Mouse (Mus musculus) liver (tissue): ENCODE results near the gene Zcchc3.
"Not testable (repeated sequence)": the region's sequence is repeated elsewhere in the genome, so short reads cannot be mapped to it uniquely, and the experiment has no call there.

Experiments
- DNase-seq: peaks from one replicate; pipeline ENCODE4 v3.0.0-alpha.2; 2020; ENCODE audit warnings: mixed read lengths

Zcchc3 gene

DNA sequence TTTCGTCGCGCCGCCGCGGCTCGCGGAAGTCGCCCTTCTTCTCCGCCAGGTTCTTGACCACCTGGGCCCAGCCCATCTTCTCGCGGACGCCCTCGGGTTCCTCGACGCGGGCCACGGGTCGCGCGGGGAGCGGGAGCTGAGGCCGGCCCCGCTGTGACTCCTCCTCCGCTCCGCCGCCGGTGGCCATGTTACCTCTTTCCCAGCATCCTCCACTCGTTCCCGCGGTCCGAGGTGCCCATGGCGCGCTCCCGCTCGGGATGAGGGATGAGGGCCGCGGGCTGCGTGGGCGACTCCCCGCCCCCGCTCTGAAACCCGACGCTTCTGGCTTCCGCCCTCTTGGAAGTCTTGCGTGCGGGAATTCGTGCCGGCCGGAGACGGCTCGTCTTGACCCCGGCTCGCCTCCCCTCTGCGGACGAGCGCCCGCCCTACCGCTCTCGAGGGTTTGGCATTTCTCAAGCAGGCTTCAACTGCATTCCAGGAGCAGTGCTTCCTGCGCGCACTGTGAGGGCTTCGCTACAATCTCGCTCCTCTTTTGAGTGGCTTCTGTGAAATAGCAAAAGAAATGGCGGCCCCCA lies at the start of gene Zcchc3:
Gene Zcchc3, minus strand, starts transcription at position 437 of the 575 bp plus-strand sequence.
- DNase-seq = peak; percentile 87

DNA sequence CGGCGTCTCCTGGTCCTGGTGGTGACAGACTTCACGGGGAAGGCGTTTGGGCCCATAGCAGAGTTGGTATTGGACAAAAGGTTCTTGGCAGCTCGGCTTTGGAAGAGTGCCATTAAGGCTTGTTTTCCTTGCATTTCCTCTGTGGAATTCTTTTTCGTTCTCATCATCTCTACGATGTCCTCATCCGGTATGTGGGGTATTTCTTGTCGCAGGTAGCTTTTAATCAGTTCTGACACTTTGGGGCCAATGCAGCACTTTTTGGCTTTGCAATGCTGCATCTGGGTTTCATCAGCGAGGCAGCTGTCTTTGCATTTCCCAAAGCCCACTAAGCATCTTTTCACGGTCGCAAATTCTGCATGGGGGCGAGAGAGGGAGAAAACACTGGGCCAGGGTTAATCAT lies 44.4 kb upstream of the Zcchc3 start:
- no peak for DNase-seq

DNA sequence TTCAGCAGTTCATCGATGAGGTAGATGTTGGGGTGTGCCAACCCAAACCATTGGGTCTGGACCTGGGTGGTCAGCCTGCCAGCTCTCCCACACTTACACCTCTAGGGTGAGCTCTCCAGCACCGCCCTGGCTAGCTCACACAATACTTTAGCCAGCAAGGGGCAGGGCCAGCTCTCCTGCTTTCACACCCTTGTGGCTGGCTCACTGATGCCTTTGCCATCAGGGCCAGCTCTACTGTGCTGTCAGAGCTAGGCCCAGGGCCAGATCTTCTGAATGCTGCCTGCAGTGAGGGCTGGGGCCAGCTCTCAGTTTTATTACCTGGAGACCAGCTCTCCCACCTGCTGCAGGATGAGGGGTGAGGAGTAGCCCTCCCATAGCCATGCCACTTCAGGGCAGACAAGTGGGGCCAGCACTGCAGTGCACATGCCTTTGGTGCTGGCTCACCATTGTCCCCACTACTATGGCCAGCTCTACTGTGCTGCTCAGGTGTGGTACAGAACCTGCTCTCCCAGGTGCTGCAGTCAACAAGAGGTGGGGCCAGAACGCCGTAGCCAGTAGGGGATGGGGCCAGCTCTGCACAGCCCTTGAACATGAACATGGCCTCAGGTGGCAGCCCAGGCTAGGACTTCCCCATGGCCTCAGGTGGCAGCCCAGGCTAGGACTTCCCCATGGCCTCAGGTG lies 37.4 kb upstream of the Zcchc3 start:
- DNase-seq = no peak

DNA sequence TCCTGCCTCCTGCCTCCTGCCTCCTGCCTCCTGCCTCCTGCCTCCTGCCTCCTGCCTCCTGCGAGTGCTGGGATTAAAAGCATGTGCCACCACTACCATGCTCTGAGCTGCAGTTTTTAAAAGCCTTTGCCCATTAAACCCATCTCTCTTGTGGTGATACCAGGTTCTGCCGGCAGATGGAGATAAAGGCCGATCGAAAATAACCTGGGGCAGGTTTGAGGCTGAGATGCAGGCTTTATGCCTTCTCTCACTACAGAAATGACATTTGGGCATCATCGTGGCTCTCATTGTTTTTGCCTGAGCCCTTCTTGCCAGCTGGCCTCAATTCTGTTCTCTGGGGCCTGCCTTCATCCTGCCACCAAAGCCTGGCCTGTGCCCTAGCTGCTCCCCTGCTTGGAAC lies 35.4 kb upstream of the Zcchc3 start:
- peak; percentile 37 for DNase-seq

DNA sequence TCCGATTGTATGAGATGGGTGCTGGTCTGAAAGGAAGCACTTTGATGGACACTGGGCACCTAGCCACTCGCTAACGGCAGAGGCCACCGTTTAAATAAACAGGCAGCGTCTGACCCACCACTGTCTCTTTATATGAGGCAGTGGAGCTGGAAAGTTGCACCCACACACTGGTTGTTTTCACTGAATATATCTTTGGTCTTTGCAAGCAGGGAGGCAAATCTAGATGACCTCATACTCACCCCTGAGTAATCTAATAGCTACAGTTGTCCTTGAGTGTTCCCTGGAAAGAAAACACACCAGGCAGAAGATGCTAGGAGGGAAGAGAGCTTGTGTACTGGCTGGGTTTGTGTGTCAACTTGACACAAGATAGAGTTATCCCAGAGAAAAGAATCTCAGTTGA lies 32.6 kb upstream of the Zcchc3 start:
- no peak for DNase-seq

DNA sequence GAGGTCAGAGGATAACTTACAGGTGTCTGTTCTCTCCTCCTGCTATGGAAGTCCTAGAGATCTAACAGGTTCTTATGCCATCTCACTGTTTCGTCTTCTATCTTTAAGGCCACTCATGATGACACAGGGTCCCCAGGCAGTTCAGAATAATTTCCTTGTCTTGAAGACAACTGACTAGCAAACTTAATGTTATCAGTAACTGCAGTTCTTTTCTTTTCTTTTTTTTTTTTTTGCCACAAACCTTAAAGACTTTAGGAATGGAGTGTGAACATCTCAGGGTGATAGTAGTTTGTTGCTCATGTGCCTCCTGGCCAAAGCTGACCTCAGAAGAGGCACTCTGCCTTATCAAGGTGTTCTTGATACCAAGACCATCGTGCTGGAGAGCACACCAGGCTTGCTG lies 31.8 kb upstream of the Zcchc3 start:
- no peak for DNase-seq

DNA sequence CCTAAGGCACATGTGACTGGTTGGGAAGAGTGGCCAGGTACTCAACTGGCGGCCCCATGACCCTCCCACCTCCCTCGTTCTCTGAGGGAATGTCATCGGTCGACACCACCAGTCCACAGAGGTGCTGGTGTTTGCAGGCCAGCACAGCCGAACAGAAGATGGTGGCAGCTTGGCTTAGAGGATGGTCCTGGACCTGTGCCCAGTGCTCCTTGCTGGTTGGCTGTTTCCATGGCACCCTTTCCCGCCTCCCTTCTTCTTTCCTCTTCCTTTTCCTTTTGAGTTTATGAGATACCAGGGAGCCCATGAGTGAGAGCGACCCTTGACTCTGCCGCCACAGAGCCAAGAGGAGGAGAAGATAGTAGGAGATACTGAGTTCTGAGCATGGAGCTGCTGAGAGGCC lies 28.5 kb upstream of the Zcchc3 start:
- DNase-seq = no peak

DNA sequence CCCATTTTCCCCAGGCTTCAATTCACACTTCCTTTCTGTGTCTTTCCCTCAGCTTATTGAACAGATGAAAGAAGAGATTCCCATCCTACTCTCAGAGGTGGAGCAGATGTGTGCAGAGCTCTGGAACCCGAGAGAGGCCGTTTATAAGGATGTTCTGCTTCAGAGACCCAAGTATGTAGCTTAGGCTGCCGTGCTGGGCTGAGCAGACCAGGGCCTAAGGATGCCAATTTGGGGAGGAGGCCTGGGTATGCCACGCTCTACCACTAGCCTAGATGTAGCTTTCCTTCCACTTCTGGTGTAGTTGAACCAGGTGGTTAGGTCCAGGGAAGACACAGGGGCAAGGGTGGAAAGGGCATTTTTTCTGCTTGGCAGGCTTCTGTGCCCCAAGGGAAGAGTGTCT lies 27.5 kb upstream of the Zcchc3 start:
- no peak for DNase-seq

DNA sequence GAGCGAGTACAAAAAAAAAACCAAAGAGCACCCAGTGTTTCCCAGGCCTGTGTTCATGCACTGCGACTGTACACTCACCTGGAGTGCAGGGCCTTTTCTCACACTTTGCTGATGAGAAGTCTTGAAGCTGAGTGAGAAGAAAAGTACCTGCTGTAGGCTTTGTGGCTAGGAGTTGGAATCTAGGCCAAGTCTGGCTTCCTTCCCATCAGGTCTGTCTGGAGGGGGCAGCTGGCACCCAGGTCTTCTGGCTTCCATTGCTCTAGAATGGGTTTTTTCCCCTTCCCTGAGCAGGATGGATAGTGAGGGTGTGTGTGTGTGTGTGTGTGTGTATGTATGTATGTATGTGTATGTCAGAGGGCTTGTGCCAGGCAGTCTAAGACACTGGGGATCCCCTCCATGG lies 25.0 kb upstream of the Zcchc3 start:
- no peak for DNase-seq

DNA sequence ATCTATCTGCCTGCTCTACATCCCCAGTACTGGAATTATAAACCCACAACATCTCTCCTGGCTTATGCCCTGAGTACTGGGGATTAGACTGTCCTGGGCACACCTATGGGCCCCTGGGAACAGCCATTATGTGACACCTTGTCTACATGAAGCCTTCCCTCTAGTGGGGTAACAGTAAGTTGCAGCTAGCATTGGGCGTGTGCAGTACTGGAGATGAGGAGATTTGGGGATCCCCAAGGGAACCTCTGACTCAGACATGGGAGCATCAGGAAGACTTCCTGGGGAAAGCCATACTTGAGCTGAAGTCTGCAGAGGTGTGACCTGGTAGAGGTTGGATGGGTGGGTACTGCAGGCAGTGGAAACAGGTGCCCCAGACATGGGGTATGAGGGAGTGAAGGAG lies 24.1 kb upstream of the Zcchc3 start:
- no peak for DNase-seq

DNA sequence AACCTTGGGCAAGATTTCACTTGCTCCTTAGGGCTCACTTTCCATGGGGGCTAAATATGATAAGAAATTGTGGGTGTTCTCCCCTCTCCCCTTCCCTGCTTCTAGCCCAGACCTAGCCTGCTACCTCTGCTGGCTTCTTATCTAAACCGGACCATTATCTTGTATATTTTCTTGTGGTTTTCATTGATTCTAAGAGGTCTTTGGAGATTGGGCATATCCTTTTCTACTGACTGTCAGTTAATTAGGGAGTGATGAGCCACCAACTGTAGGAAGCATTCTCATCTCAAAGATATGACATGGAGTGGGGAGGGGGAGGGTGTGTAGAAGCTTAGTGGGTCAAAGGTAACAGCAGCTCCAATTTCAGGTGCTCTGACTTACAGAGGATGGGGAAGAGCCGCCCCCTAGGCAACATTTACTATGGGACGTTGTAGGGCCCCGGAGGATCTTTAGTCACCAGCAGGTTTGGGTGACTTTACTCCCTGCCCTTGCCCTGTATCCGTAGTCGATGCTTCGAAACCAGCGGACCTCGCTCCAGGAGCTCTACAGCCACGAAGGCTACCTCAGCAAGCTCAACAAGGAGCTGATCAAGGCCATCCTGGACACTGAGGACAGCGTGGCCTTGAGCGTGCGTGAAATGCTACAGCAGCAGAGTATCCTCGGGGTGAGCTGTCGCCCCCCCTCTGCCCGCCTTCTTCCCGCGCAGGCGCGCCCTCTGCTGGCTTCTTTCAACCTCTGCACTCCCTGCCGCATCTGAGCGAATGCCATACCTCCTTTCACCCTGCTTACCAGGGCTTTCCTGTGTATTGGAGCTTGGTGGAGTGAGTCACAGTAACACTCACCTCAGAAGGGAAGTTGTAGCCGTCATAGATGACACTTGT lies 22.4 kb upstream of the Zcchc3 start:
- DNase-seq = peak; percentile 79

DNA sequence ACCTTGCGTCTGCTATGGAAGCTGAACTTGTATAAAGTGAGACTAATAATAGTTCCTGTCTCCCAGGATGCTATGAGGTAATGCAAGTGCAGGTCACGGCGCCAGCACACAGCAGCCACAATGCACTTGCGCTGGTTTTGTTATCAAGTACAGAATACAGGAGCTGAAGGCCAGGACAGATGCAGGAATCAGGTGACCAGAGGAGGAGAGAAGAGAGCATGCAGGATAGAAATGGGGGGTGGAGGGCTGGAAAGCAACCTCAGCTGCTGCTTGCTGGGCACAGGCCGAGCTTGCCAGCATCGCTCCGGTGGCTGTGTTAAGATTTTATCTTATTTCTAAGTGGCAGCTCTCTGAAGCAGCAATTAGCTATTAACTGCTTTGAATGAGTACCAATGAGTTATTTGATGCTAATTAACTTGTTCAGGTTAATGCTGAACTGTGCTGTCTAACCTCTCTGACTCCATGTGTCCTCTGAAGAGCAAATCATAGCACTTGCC lies 21.6 kb upstream of the Zcchc3 start:
- DNase-seq = no peak

DNA sequence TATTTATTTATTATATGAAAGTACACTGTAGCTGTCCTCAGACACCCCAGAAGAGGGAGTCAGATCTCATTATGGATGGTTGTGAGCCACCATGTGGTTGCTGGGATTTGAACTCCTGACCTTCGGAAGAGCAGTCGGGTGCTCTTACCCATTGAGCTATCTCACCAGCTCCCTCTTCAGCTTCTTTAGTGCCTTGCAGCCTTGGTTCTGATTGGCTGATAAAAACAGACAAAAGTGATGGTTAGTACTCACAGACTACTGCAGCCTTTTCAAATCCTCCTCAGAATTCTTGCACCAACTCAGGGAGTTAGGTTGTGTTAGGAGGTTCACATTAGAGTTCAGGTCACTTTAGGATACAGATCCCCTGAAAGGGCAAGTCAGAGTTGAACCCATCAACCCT lies 13.7 kb upstream of the Zcchc3 start:
- DNase-seq = not testable (repeated sequence)

DNA sequence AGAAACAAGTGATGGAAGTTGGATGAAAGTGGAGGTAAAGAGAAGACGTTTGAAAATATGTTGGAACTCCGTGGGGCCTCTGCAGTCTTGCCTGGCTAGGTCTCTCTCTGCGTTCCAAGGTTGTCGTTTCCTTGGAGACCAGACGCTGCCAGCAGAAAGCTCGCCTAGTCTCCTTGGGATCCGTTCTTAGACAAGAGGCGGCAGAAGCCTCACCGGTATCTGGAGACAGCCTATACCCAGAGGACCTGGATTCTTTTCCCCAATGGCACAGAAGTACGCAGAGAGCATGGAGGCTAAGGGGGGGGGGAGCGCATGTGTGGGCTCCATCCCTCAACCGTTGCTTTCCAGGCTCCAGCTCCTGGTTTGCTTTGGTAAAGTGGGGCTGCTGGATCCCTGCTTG lies 12.7 kb upstream of the Zcchc3 start:
- DNase-seq = no peak

DNA sequence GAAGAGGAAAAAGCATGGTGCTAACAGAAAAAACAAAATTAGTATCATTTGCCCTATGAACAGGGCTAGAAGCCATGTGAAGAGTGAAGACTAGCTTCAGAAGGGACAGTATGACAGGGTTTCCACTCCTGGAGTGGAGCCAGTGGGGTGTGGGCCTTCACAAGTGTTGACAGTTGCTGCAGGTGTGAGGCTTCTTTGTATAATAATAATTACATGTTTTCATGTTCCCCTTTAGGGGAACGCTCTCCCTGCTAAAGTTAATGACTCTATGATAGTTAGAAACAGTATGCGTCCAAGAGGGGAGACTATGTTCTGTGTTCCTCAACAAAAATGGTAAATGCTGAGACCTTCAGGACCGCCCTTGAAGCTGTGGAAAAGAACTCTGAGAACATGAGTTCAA lies 959 bp upstream of the Zcchc3 start:
- DNase-seq = no peak

DNA sequence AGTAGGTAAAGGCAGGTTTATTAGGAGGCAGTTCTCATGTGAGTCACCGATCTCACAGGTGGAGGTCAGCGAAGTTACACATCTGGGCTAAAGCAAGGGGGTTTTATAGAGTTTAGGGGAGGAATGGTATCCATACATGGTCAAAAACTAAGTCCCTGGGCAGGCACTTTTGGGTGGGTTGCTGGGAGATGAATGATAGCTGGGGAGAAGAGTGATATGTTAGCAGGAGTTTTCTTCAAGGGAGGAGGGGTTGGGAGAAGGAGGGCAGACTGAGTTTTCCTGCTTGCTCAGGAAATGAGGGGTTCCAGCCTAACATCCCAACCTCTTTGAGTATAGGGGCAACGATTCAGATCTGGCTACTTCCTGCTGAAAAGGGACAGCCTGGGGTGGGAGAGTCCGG lies 460 bp upstream of the Zcchc3 start, which contains the start of gene 6820408C15Rik:
Gene 6820408C15Rik, plus strand, starts transcription at position 301 of the 400 bp plus-strand sequence.
- no peak for DNase-seq

DNA sequence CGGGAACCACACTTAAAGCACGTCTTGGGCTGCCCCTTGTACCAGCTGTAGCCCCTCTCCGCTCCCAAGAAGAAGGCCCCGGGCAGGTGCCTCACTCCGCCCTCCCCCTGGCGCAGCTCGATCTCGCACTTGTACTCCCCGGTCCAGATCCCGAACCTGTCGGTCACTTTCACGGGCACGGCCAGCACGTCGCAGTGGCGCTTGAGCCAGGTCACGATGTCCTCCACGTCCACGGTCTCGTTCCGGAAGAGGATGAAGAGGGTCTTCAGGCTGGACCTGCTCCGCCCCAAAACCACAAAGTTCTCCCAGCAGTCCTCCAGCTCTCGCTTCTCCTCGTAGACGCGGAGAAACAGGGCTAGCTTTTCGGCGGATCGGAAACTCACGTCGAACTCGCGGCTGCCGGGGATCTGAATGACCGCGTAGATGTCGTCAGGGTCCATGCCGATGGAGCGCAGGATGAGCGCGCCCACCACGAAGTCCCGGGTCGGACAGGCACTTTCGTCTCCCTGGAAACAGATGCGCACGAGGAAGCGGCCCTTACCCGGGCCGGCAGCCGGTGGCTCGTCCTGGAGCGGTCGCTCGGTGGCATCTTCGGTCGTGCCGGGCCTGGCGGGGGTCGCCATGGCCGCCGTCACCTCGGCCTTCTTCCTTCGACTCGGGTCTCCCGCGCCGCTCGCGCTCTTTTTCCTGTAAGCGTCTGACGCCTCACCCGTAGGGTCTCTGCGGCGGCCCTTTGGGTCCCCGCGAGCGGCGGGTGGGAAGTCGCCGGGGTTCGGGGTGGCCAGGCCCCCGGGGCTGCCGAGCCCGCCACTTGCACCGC lies 852 bp downstream of the Zcchc3 start:
- peak; percentile 59 for DNase-seq

DNA sequence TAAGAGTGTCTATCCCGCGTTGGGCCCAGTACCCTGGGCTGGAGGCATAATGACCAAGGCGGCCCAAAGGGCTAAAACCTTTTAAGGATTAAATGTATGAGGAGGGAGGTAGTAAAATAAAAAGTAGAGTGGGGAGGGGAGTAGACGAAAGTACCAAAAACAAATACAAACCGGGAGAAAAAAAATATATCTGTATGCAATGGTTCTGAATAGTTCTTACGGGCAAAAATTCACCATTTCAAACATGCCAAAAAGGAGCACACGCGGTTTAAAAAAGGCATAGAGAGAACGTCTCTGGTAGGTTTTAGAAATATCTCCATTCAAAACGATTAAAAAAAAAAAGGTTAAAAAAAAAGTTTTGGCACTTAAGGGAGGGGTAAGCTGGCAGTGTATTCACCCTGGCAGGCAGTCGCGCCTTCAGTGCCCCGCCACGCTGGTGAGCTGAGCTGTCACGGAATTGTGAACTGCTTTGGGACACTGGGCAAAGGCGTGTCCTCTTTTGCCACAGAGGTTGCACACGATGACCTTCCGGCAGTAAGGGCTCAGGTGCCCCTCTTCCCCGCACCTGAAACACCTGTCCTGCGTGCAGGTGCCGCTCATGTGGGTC lies 1.6 kb downstream of the Zcchc3 start:
- peak; percentile 59 for DNase-seq

DNA sequence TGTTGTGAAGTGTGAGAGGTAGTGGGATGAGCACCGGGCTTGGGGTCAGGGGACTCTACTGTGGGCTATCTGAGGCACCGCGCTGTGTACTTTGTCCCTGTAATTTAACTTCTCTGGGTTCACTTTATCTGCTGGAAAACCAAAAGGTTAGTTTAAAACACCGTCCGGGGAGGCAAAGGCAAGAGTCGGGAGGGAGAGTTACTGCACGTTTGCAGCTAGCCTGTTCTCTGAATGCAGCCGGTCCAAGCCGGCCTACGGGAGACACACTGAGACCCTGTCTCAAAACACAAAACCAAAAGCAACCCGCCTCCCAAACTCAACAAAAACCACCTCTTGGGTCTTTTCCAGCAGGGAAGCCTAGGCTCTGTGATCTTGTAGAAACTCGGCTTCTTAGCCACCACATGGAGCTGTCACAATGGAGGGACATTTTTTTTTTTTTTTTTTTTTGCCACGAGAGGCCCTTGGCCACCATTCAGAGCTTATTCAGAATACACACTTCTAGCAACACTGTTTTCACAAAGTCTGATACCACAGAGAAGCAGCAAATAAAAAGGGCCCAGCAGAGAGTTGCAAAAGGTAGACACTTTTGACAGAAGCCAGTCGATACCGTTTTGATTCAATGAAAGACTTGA lies 2.2 kb downstream of the Zcchc3 start:
- no peak for DNase-seq

DNA sequence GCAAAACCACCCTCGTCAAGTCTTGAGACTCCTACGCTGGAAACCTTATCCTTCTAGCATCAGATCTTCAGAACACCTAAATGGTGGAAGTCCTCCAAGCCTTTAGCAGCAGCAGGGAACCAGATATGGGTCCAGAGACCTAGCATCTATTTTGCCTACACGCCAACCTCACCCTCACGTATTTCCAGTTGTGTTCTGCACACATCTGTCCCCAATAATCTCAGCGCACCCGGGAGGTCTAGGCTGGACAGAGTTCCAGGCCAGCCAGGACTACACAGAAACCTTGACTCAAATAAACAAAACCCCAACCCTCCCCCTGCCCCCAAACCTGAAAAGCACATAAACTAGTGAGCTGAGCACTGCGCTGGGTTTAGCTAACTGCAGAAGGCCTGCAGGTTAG lies 3.4 kb downstream of the Zcchc3 start:
- no peak for DNase-seq

DNA sequence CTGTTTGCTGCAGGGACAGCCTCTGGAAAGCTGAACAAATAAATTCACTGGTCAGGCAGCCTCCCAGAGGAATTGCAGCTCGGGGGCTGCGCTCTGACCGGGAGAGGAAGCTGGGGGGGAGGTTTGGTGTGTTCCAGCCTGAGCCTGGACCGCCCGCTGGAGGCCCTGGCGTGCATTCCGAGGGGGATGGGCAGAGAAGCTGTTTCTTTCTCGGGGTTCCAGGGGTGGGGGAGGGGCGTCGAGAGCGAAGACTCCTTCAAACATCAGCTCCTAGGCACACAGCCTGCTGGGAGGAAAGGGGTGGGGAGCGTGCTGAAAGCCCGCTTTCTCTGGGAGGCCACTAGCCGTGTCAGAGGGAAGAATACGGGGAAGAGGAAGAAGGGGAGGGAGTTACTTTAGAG lies 3.9 kb downstream of the Zcchc3 start:
- peak; percentile 83 for DNase-seq

DNA sequence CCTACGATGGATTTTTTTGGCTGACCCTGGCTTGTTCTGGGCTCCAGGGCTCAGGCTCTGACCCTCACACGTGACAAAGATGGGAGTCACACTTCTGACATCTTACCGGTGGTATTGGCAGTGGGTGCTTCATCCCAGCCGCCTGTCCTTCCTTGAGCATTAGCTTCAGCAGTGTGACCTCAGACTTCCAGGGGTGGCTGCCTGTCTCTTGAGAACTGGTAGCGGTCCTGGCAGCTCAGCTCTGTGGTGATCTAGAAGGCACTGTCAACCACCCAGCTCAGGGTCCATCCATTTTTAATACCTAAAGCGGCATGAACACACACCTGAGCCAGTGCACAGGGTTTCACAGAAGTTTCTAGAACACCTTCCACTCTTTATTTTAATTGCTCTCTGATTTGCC lies 5.0 kb downstream of the Zcchc3 start:
- DNase-seq = no peak
